Mouse (Mus musculus): ENCODE measurements around the gene Pcnx3.
"Not testable (repeated sequence)": the region's sequence is repeated elsewhere in the genome, so short reads cannot be mapped to it uniquely, and the experiment has no call there.

The Pcnx3 gene

GRCm38 (mm10) chr19:5711907-5712460 is 23.3 kb upstream of the Pcnx3 start:
- DNase-seq (ENCODE audit: low spot score): no peak

GRCm38 (mm10) chr19:5711218-5711617 is 22.5 kb upstream of the Pcnx3 start:
- peak; percentile 76 for DNase-seq (ENCODE audit: low spot score)

DNA sequence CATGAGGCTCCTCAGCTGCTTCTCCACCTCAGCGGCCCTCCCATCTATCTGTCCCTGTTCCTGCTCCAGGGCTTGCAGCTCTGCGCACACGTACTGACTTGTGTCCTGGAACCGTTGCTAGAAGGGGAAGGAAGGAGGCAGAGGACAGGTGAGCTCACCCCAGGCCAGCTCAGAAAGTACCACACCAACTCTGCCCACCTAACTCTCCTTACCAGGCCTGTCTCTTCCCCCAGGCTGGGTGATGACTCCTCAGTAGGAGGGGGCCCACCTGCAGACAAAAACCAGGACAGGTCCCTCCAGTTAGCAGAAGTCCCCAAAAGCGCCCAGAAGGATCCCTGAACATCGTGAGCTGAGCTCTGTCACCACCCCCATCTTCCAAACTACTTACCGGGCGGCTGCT is 21.9 kb upstream of the Pcnx3 start:
- no peak for DNase-seq (ENCODE audit: low spot score)

GRCm38 (mm10) chr19:5710068-5710467 is 21.4 kb upstream of the Pcnx3 start:
- DNase-seq (ENCODE audit: low spot score): no peak

DNA sequence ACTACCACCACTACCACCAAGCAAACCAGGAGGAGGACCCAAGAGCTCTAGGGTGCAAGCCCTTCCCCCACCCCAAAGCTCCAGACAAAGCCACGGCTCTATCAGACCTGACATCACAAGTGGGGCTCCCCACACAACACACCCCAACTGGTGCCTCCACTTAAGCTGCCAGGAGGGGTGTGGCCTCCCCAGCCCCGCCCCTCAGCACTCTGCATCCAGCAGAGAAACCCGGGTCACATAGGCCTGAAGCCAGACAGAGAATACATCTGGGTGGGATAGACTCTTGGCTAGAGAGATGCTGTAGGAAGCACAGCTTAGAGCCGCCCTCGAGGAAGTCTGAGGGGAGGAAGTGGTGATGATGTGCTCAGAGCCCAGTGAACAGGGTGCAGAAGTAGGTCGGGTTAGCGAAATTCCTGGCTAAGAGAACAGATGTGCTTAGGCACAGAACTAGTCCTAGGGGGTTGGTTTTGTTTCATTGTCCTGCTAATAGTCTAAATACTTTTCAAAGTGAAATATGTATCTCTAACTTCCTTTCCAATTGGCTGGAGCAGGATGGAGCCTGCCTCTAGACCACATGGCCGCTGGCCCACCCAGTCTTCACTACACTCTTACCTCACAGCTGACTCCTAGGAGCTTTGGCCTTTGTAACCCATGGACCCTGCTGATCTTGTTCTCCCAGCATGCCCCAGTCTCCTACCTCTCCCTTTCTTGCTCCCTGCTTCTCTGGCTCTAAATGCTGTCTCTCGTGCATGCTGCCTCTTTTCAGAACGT is 16.3 kb upstream of the Pcnx3 start:
- DNase-seq (ENCODE audit: low spot score): no peak

DNA sequence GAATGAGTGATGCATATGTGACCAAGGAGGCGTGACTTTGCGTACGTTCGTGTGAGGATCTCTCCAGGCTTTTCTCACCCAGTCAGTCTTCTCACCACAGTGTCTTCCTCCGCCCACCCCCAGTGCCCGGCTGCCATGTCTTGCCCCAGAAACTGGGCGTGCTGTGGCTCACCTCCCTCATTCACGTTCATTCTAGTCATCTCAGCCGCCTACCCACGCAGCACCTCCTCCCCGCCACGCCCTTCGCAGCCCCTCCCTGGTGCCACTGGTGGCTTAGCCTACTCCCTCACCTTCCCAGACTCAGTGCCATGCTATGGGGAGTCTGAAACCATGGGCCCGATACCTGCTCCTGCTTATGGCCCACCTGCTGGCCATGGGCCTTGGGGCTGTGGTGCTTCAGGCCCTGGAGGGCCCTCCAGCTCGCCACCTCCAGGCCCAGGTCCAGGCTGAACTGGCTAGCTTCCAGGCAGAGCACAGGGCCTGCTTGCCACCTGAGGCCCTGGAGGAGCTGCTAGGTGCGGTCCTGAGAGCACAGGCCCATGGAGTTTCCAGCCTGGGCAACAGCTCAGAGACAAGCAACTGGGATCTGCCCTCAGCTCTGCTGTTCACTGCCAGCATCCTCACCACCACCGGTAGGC is 15.6 kb upstream of the Pcnx3 start, which contains the start of gene Kcnk7:
Gene Kcnk7, plus strand, starts transcription at position 205 of the 638 bp plus-strand sequence.
- DNase-seq (ENCODE audit: low spot score): no peak

DNA sequence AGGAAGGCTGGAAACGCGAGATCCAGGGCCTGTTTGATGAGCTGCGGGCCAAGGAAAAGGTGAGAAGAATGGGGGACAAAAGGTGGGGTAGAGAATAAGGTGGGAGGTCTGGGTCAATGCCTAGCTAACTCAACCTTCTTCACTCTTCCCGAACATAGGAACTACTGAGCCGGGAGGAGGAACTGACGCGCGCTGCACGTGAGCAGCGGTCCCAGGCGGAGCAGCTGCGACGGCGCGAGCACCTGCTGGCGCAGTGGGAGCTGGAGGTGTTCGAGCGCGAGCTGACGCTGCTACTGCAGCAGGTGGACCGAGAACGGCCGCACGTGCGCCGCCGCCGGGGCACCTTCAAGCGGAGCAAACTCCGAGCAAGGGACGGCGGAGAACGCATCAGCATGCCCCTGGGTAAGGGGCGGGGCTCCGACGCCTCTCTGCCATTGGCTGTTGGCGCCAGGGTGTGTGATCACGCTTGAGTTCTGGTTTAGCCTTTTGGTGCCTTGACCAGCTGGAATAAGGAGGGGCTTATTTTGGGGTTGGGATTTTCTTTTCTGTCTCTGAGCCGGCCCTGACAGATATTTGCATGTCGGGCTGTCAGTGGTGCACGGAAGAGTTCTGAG is 7.2 kb upstream of the Pcnx3 start:
- DNase-seq (ENCODE audit: low spot score): no peak

DNA sequence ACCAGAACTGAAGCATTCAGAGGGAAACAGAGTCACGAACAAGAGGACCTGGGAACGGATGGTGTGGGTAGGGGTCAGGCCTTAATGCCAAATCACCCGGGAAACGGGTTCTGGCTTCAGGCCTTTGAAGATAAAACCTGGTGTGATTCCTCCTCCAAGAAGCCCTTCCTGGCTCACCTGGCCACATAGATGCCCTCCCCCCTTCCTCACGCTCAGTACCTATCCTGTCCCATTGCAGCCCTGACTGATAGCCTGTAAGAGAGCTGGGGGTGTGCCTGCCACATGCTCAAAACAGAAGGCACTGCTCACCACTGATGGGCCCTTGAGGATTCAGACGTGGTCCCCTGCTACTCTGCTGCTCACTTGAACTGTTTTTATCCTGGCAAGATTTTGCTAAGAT is 5.1 kb upstream of the Pcnx3 start:
- DNase-seq (ENCODE audit: low spot score): no peak

- no peak for DNase-seq (ENCODE audit: low spot score)
Observed at GRCm38 (mm10) chr19:5692913-5693396, 4.2 kb upstream of the Pcnx3 start.

DNA sequence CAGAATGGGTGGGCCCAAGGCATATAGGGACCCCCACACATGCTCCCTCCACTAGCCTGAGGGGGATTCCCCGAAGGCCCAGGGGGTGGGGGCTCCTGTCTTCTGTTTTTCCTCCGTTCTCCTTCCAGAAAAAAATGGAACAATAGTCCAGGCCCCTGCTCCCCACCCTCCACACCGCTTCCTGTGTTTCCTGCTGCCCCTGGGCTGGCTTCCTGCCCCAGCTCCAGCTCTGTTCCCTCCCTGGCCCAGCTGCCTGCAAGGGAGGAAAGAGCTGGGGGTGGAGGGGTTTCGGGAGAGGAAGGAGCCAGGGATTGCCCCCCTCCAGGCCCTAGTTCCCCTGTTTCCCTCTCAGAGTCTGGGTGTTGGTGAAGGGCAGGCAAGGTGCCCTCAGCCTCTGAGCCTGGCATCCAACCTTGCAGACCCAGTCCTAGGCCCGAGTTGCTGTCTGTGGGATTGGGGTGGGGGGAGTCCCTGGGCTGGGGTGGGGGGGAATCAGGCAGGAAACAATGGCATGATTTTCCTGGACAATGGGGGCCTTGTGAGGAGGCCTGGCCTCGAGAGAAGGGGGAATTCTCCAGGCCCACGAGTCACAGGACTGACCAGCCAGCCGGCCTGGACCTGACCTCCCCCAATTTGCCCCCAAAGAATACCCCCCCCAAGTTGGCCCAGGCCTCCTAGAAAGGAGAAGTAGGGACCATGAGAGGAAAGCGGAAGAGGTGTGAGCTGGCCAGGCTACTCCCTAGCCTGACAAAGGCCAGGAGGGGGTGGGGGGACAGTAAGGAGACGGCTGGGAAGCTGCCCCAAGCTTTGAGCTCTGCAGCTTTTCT is 3.6 kb upstream of the Pcnx3 start:
- no peak for DNase-seq (ENCODE audit: low spot score)

- no peak for DNase-seq (ENCODE audit: low spot score)
Observed at GRCm38 (mm10) chr19:5691601-5692000, 2.9 kb upstream of the Pcnx3 start.

- DNase-seq (ENCODE audit: low spot score): no peak
Observed at GRCm38 (mm10) chr19:5690343-5690735, 1.6 kb upstream of the Pcnx3 start.

- peak; percentile 91 for DNase-seq (ENCODE audit: low spot score)
Observed at GRCm38 (mm10) chr19:5689565-5690342, 1.0 kb upstream of the Pcnx3 start.

GRCm38 (mm10) chr19:5689088-5689428 is 350 bp upstream of the Pcnx3 start:
- DNase-seq (ENCODE audit: low spot score): no peak

DNA sequence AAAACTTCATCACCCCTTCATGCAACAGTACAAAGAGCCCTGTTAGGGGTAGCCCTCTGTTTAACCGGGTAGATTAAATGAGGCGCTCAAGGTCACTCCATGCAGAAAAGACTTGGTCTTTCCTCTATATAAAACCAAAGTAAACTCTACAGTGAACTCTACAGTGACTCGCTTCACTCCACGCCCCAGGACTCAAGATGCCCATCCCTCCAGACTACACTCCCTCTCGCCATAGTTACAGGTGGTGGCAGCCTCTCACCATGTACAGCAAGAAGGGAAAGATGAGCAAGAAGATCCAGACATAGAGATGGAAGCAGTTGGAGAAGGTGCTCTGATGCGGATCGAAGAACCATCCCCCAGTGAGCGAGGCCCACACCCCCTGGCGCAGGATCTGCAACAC is 970 bp downstream of the Pcnx3 start:
- no peak for DNase-seq (ENCODE audit: low spot score)

GRCm38 (mm10) chr19:5686954-5687353 is 1.8 kb downstream of the Pcnx3 start:
- DNase-seq (ENCODE audit: low spot score): not testable (repeated sequence)

DNA sequence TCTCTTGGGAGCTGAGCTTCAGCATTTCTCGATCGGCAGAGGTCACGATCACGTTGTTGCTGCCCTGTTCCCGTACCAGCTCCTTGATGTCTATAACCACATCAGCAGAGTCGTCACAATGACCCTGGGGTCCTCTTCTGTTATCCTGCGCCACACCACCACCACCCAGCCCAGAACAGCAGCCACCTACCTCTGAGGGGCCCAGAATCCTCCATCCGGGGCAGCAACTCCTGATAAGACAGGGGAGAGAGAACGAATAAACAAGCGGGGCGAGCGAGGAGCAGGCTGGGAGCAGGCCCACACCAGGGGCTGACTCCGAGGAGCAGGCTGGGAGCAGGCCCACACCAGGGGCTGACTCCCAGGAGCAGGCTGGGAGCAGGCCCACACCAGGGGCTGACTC is 2.3 kb downstream of the Pcnx3 start:
- no peak for DNase-seq (ENCODE audit: low spot score)

DNA sequence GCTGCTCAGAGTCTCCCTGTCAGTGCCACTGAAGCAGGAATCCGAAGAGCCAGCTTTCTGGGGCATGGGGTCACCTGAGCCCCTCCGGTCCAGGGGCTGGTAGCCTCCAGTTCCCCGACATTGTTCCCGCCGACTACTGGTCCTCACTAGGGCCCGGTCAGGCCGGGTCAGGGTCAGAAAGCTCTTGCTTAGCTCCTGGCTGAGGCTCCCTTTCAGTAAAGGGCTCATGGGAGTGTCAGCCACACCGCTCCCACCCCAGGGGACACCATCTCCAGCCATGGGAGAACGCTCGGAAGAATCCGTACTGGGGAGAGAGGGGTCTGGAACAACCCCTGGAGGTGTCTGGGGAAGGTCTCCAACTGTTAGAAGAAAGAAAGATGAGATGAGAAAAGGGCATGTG is 2.8 kb downstream of the Pcnx3 start:
- DNase-seq (ENCODE audit: low spot score): no peak

- DNase-seq (ENCODE audit: low spot score): no peak
Observed at GRCm38 (mm10) chr19:5685431-5685830, 3.3 kb downstream of the Pcnx3 start.

- DNase-seq (ENCODE audit: low spot score): no peak
Observed at GRCm38 (mm10) chr19:5684985-5685384, 3.7 kb downstream of the Pcnx3 start.

DNA sequence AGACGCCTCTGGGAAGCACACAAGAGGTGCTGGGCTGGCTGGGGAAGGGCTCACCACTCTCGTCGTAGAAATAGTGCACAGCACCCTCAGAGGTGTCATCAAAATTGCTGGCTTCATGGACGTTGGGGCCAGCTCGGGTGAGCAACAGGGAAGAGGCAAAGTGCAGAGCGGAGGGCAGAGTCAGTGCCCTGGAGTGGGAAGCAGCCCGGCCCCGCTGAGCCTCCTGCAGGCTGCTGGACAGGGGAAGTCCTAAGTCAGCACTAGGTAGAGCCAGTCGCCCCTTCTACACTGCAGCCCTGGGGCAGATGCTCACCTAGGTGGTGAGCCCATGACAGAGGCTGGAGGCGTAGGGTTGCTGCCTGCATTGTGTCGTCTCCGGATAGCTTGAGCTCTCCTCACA is 4.5 kb downstream of the Pcnx3 start:
- DNase-seq (ENCODE audit: low spot score): no peak

Data from urinary bladder, postnatal 14 days (tissue).